Mouse (Mus musculus): ENCODE results near the gene Abca4.
"Not testable (repeated sequence)": the region's sequence is repeated elsewhere in the genome, so short reads cannot be mapped to it uniquely, and the experiment has no call there.

The Abca4 gene

GRCm38 (mm10) chr3:122058439-122059198 is 14.4 kb downstream of the Abca4 start:
- no peak for DNase-seq (ENCODE audit: low read depth, low spot score)

GRCm38 (mm10) chr3:122062586-122062985 is 18.3 kb downstream of the Abca4 start:
- no peak for DNase-seq (ENCODE audit: low read depth, low spot score)

- DNase-seq (ENCODE audit: low read depth, low spot score), result no peak
Measured at GRCm38 (mm10) chr3:122064556-122065410, 20.5 kb downstream of the Abca4 start.

GRCm38 (mm10) chr3:122071769-122072168 is 27.5 kb downstream of the Abca4 start:
- DNase-seq (ENCODE audit: low read depth, low spot score), result no peak

- no peak for DNase-seq (ENCODE audit: low read depth, low spot score)
Measured at GRCm38 (mm10) chr3:122072646-122073571, 28.7 kb downstream of the Abca4 start.

- no peak for DNase-seq (ENCODE audit: low read depth, low spot score)
Measured at GRCm38 (mm10) chr3:122073595-122073994, 29.4 kb downstream of the Abca4 start.

- no peak for DNase-seq (ENCODE audit: low read depth, low spot score)
Measured at GRCm38 (mm10) chr3:122074334-122074733, 30.1 kb downstream of the Abca4 start.

- peak; percentile 55 for DNase-seq (ENCODE audit: low read depth, low spot score)
Measured at GRCm38 (mm10) chr3:122078141-122078540, 33.9 kb downstream of the Abca4 start.

GRCm38 (mm10) chr3:122079172-122079571 is 34.9 kb downstream of the Abca4 start:
- no peak for DNase-seq (ENCODE audit: low read depth, low spot score)

- not testable (repeated sequence) for DNase-seq (ENCODE audit: low read depth, low spot score)
Measured at GRCm38 (mm10) chr3:122081634-122082033, 37.4 kb downstream of the Abca4 start.

- no peak for DNase-seq (ENCODE audit: low read depth, low spot score)
Measured at GRCm38 (mm10) chr3:122082338-122082737, 38.1 kb downstream of the Abca4 start.

- no peak for DNase-seq (ENCODE audit: low read depth, low spot score)
Measured at GRCm38 (mm10) chr3:122085157-122085989, 41.1 kb downstream of the Abca4 start.

- DNase-seq (ENCODE audit: low read depth, low spot score), result peak; percentile 79
Measured at GRCm38 (mm10) chr3:122088054-122088681, 43.9 kb downstream of the Abca4 start.

- DNase-seq (ENCODE audit: low read depth, low spot score), result no peak
Measured at GRCm38 (mm10) chr3:122090338-122090737, 46.1 kb downstream of the Abca4 start.

GRCm38 (mm10) chr3:122099713-122100112 is 55.5 kb downstream of the Abca4 start:
- no peak for DNase-seq (ENCODE audit: low read depth, low spot score)

- no peak for DNase-seq (ENCODE audit: low read depth, low spot score)
Measured at GRCm38 (mm10) chr3:122102091-122102490, 57.8 kb downstream of the Abca4 start.

GRCm38 (mm10) chr3:122103864-122104808 is 59.9 kb downstream of the Abca4 start:
- peak; percentile 74 for DNase-seq (ENCODE audit: low read depth, low spot score)

GRCm38 (mm10) chr3:122106920-122107319 is 62.7 kb downstream of the Abca4 start:
- no peak for DNase-seq (ENCODE audit: low read depth, low spot score)

GRCm38 (mm10) chr3:122107643-122108194 is 63.5 kb downstream of the Abca4 start:
- DNase-seq (ENCODE audit: low read depth, low spot score), result no peak
